Mouse (Mus musculus): ENCODE measurements around the gene Gm17584. TPM values are rescaled to one million over a fixed set of nuclear protein-coding genes. Genes with fewer than 3 reads are reported as not detected.
"Not testable (repeated sequence)": the region's sequence is repeated elsewhere in the genome, so short reads cannot be mapped to it uniquely, and the experiment has no call there.

The Gm17584 gene
- polyA plus RNA-seq (2016; fragmentation: Nextera tagmentation; extraction: Ambion mirVana) = not detected in 2 replicates

- no CpG with 5 or more reads among the region's 4 CpGs for WGBS
- not testable (repeated sequence) for H3K9me3 ChIP-seq (replicated peaks); H3K27me3 ChIP-seq (ENCODE audit: low read depth, poor library complexity, severe bottlenecking); H3K4me1 ChIP-seq; DNase-seq (ENCODE audit: low spot score); H3K4me3 ChIP-seq; H3K36me3 ChIP-seq; H3K27ac ChIP-seq (replicated peaks)
These were observed at the start of gene Gm17584 for GRCm38 (mm10) chrX:124500263-124500662. Gene Gm17584, plus strand, starts transcription at chrX:124500563.

Other genes starting within 250 kb of the Gm17584 start
- not detected in 2 replicates for gene Gm17469, start 129.3 kb downstream of the Gm17584 start, polyA plus RNA-seq (2016; fragmentation: Nextera tagmentation; extraction: Ambion mirVana)

Data from midbrain, embryonic 10.5 days (tissue).